Mouse (Mus musculus) myocyte (in vitro differentiated cells): ENCODE data around the gene Tfap2e.

Experiments used
- POLR2A ChIP-seq: IDR thresholded peaks from one replicate; pipeline ENCODE4 v1.6.1; 2011; ENCODE audit warnings: low read depth, mild to moderate bottlenecking, control low read depth, moderate library complexity; ENCODE audit not compliant: insufficient read length
- POLR2AphosphoS2 ChIP-seq: IDR thresholded peaks from one replicate; pipeline ENCODE4 v1.6.1; 2011; ENCODE audit warnings: low read depth, control low read depth; ENCODE audit not compliant: insufficient read length

DNA sequence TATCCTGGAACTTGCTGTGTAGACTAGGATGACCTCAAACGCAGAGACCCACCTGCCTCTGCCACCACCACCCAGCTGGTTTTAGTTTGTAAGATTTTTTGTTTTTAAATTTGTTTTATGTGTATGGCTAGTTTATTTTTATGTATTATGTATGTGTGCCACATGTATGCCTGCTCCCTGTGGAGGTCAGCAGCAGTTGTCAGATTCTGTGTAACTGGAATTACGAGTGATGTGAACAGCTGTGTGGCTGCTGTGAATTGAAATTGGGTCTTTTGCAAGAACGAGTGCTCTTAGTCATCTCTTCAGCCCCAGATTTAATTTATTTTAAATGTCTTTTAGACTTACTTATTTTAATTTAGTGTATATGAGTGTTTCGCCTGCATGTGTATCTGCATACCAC, 39.1 kb downstream of the Tfap2e start:
- TF ChIP-seq POLR2A (no peak), POLR2AphosphoS2 (no peak)
